ENCODE assay signal across 9 mouse cellular contexts in the genomic region with DNA sequence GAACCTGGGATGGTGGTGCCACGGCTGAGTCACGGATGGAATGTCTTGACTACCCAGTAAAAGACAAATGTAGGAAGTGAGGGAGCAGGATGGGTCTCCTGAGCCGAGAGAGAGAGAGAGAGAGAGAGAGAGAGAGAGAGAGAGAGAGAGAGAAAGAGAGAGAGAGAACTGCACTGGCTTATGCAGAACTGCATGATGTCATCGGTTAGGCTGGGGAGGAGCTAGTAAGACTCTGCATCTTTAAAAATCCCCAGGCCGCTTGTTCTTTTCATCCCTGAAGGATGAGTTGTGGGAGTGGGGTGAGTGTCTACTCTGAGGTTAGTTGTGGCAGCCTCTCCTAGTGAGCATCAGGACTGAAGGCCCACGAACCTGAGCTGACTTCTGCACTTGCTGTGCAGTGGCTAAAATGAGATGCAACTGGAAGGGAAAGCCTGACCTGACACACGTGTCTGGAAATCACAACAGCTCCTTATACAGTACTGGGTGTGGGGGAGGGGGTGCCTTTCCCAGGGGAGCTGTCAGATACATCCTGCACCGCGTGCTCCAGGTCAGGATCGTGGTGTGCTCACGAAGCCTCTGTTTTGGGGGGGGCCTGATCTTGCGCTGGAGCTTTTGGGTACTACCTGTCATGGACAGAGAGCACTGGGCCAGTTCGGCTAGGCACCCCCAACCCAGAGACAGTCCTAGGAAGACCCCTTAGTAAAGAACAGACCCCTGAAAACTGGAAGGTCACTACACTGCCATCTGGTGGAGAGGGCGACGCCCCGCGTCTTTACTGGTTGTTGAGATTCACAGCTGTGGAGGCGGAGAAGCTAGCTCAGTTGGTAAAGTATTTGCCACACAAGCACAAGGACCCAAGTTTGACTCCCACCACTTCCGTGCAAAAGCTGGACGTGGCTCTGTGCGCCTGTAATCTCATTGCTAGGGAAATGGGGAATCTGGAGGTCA. TPM values are rescaled to one million over a fixed set of nuclear protein-coding genes. Genes with fewer than 3 reads are reported as not detected.
DNase-seq lines count a peak whose midpoint lies in the region; ATAC-seq and TF ChIP-seq lines count a peak whose summit lies in the region.
"Had no signal": no experiment of that assay in that cellular context is flagged by ENCODE, and none has a peak within 500 bp of the region (broad histone marks: within the 10 kb centered on the region; RNA-seq: fewer than 3 reads in every experiment).

No protein-coding gene starts in this region.

- 54% methylated on average over 21 of the region's 21 CpGs for WGBS in forebrain, embryonic 10.5 days
- WGBS in forebrain, embryonic 15.5 days, result 48% methylated on average over 21 of the region's 21 CpGs
- WGBS in liver, postnatal 0 days (ENCODE audit: insufficient replicate concordance), result 49% methylated on average over 21 of the region's 21 CpGs
- WGBS in liver, embryonic 11.5 days, result 45% methylated on average over 21 of the region's 21 CpGs
- 45% methylated on average over 21 of the region's 21 CpGs for WGBS in forebrain, embryonic 13.5 days

- H3K4me2 ChIP-seq in forebrain, embryonic 15.5 days (replicated peaks), result no peak overlapping the region
- no peak overlapping the region for H3K4me2 ChIP-seq in liver, postnatal 0 days (ENCODE audit: low read depth, low read length)
- H3K4me2 ChIP-seq in liver, embryonic 11.5 days, result no peak overlapping the region
- no peak overlapping the region for H3K4me2 ChIP-seq in forebrain, embryonic 13.5 days

- DNase-seq in forebrain, embryonic 10.5 days (ENCODE audit: extremely low spot score, low spot score), result peak; percentile 41
- no peak for DNase-seq in liver, postnatal 0 days
- DNase-seq in liver, embryonic 11.5 days (ENCODE audit: low spot score), result no peak
- DNase-seq in retina, embryonic 14.5 days (ENCODE audit: low spot score), result peak; percentile 69
- DNase-seq in layer of hippocampus, adult 9-10 months (ENCODE audit: low spot score), result no peak
- DNase-seq: gastrocnemius, postnatal 36 days had no signal

- H3K27me3 ChIP-seq in forebrain, embryonic 10.5 days (ENCODE audit: poor library complexity, severe bottlenecking), result peaks cover 25% of the 10 kb centered on the region
- no peaks in the 10 kb centered on the region for H3K27me3 ChIP-seq in forebrain, embryonic 15.5 days
- H3K27me3 ChIP-seq in liver, postnatal 0 days (ENCODE audit: insufficient read depth, low read length), result no peaks in the 10 kb centered on the region
- no peaks in the 10 kb centered on the region for H3K27me3 ChIP-seq in liver, embryonic 11.5 days (replicated peaks; ENCODE audit: control insufficient read depth, insufficient read depth, low read length)
- no peaks in the 10 kb centered on the region for H3K27me3 ChIP-seq in forebrain, embryonic 13.5 days

- H3K9ac ChIP-seq in forebrain, embryonic 15.5 days (replicated peaks), result no peak overlapping the region
- no peak overlapping the region for H3K9ac ChIP-seq in liver, postnatal 0 days (replicated peaks)
- H3K9ac ChIP-seq in liver, embryonic 11.5 days (ENCODE audit: low read depth, low read length), result no peak overlapping the region
- H3K9ac ChIP-seq in forebrain, embryonic 13.5 days, result no peak overlapping the region

- H3K36me3 ChIP-seq in forebrain, embryonic 10.5 days (replicated peaks), result no peaks in the 10 kb centered on the region
- H3K36me3 ChIP-seq in forebrain, embryonic 15.5 days, result no peaks in the 10 kb centered on the region
- no peaks in the 10 kb centered on the region for H3K36me3 ChIP-seq in liver, postnatal 0 days (replicated peaks; ENCODE audit: insufficient read depth, low read length)
- no peaks in the 10 kb centered on the region for H3K36me3 ChIP-seq in liver, embryonic 11.5 days (ENCODE audit: control insufficient read depth, insufficient read depth, low read length)
- H3K36me3 ChIP-seq in forebrain, embryonic 13.5 days (ENCODE audit: poor library complexity, severe bottlenecking), result no peaks in the 10 kb centered on the region

- H3K4me3 ChIP-seq in forebrain, embryonic 10.5 days, result no peak overlapping the region
- H3K4me3 ChIP-seq in forebrain, embryonic 15.5 days, result no peak overlapping the region
- H3K4me3 ChIP-seq in liver, postnatal 0 days (ENCODE audit: low read depth, low read length), result no peak overlapping the region
- no peak overlapping the region for H3K4me3 ChIP-seq in liver, embryonic 11.5 days (ENCODE audit: low read depth, low read length)
- H3K4me3 ChIP-seq in forebrain, embryonic 13.5 days, result no peak overlapping the region

- peak; percentile 34; the same call in 1 of the 2 replicates for TF ChIP-seq CTCF in liver, postnatal 0 days (IDR thresholded peaks at IDR 0.05; ENCODE audit: low read depth)

- H3K27ac ChIP-seq in forebrain, embryonic 10.5 days, result no peak overlapping the region
- no peak overlapping the region for H3K27ac ChIP-seq in forebrain, embryonic 15.5 days (replicated peaks)
- H3K27ac ChIP-seq in liver, postnatal 0 days (ENCODE audit: low read depth), result no peak overlapping the region
- H3K27ac ChIP-seq in liver, embryonic 11.5 days (ENCODE audit: low read depth, low read length), result no peak overlapping the region
- H3K27ac ChIP-seq in forebrain, embryonic 13.5 days, result no peak overlapping the region

- ATAC-seq in forebrain, embryonic 15.5 days (replicated peaks), result no peak; the same call in 1 of the 2 replicates
- ATAC-seq in liver, postnatal 0 days, result no peak
- no peak; the same call in 1 of the 2 replicates for ATAC-seq in liver, embryonic 11.5 days (replicated peaks; ENCODE audit: low FRiP score)
- ATAC-seq in forebrain, embryonic 13.5 days, result 0 out of 2 replicates have a peak, but pooled peaks have one; percentile 30
- no peak for ATAC-seq in erythroblast, adult 5-6 weeks (replicated peaks; ENCODE audit: low FRiP score, poor library complexity, severe bottlenecking)

- no peaks in the 10 kb centered on the region for H3K9me3 ChIP-seq in forebrain, embryonic 10.5 days
- H3K9me3 ChIP-seq in forebrain, embryonic 15.5 days, result no peaks in the 10 kb centered on the region
- H3K9me3 ChIP-seq in liver, postnatal 0 days (ENCODE audit: low read length), result no peaks in the 10 kb centered on the region
- H3K9me3 ChIP-seq in liver, embryonic 11.5 days (ENCODE audit: control insufficient read depth, low read length), result no peaks in the 10 kb centered on the region
- H3K9me3 ChIP-seq in forebrain, embryonic 13.5 days (replicated peaks), result no peaks in the 10 kb centered on the region

- peaks cover 17% of the 10 kb centered on the region; the same call in 1 of the 2 replicates for H3K4me1 ChIP-seq in forebrain, embryonic 10.5 days
- H3K4me1 ChIP-seq in forebrain, embryonic 15.5 days, result 0 out of 2 replicates have a peak, but pooled peaks cover 5% of the 10 kb centered on the region
- H3K4me1 ChIP-seq in liver, postnatal 0 days (ENCODE audit: insufficient read depth), result no peaks in the 10 kb centered on the region
- no peaks in the 10 kb centered on the region for H3K4me1 ChIP-seq in liver, embryonic 11.5 days (replicated peaks; ENCODE audit: control insufficient read depth, insufficient read depth, low read length)
- H3K4me1 ChIP-seq in forebrain, embryonic 13.5 days, result no peaks in the 10 kb centered on the region

- TF ChIP-seq EP300 in liver, postnatal 0 days (IDR thresholded peaks at IDR 0.05; ENCODE audit: low read depth), result no peak

RNA-seq across cellular contexts. Expression of gene Trim29, which starts 16.8 kb away (rescaled TPM):
- 1.2 and 1.4 TPM in 2 replicates for polyA plus RNA-seq in forebrain, embryonic 10.5 days (2016; fragmentation: Nextera tagmentation; extraction: Ambion mirVana)
- polyA plus RNA-seq in forebrain, embryonic 15.5 days (2015; fragmentation: Nextera tagmentation; extraction: Ambion mirVana), result 0.06 TPM in 1 of 2 replicates, not detected in the other
- polyA plus RNA-seq in liver, postnatal 0 days (2015; fragmentation: Nextera tagmentation; extraction: Ambion mirVana), result 0.04 TPM in 1 of 2 replicates, not detected in the other
- 0.25 TPM in 1 of 2 replicates, not detected in the other for polyA plus RNA-seq in liver, embryonic 11.5 days (2014; fragmentation: Nextera tagmentation; extraction: Ambion mirVana)
- 0.13 TPM in 1 of 2 replicates, not detected in the other for polyA plus RNA-seq in forebrain, embryonic 13.5 days (2015; fragmentation: Nextera tagmentation; extraction: Ambion mirVana)
- total RNA-seq in erythroblast, adult 5-6 weeks (2015; ENCODE audit: low replicate concordance), result not detected in 2 replicates
- total RNA-seq in erythroblast, adult 5-6 weeks (2017; ENCODE audit: low replicate concordance), result 0.60 TPM in 1 of 2 replicates, not detected in the other

Comparison
In these comparisons a context has a peak if more than half of its experiments do, and no peak if none do; other contexts are left out.
1. DNase-seq: peak in forebrain, embryonic 10.5 days (single experiment) and retina, embryonic 14.5 days (single experiment); none in liver, postnatal 0 days (single experiment), liver, embryonic 11.5 days (single experiment) and layer of hippocampus, adult 9-10 months (single experiment).